Mouse (Mus musculus) lung, postnatal 0 days (tissue): ENCODE data around the gene Tas2r119. TPM values are rescaled to one million over a fixed set of nuclear protein-coding genes. Genes with fewer than 3 reads are reported as not detected.
A peak's percentile ranks its signal among the peaks of the same experiment; 100 is the strongest.
"Not testable (repeated sequence)": the region's sequence is repeated elsewhere in the genome, so short reads cannot be mapped to it uniquely, and the experiment has no call there.

Source experiments
- ATAC-seq: fragments of 200-750 bp; cut with Nextera tagmentation; 2 replicates; pipeline ENCODE4 v1.8.0; 2017; ENCODE audit warnings: moderate library complexity
- DNase-seq: peaks from one replicate; pipeline ENCODE4 v3.0.0-alpha.2; 2016; ENCODE audit warnings: low spot score
- H3K27ac ChIP-seq: fragments of 300-500 bp; sonication (generic); 2 replicates; pipeline ENCODE4 v1.5.1; 2014; ENCODE audit warnings: antibody characterized with exemption, mild to moderate bottlenecking, low read length, mixed read lengths
- H3K27me3 ChIP-seq: fragments of 300-500 bp; sonication (generic); replicated peaks from 2 replicates; pipeline ENCODE4 v1.6.1; 2014; ENCODE audit warnings: low read length, mixed read lengths; ENCODE audit not compliant: insufficient read depth
- H3K36me3 ChIP-seq: fragments of 300-500 bp; sonication (generic); 2 replicates; pipeline ENCODE4 v1.6.1; 2014; ENCODE audit warnings: low read length, mixed read lengths; ENCODE audit not compliant: insufficient read depth
- H3K4me1 ChIP-seq: fragments of 300-500 bp; sonication (generic); 2 replicates; pipeline ENCODE4 v1.6.1; 2014; ENCODE audit warnings: antibody characterized with exemption, low read depth, low read length, mixed read lengths; ENCODE audit not compliant: insufficient read depth
- H3K4me2 ChIP-seq: fragments of 300-500 bp; sonication (generic); replicated peaks from 2 replicates; pipeline ENCODE4 v1.6.1; 2014; ENCODE audit warnings: low read depth, mild to moderate bottlenecking, low read length, moderate library complexity, mixed read lengths
- H3K4me3 ChIP-seq: fragments of 300-500 bp; sonication (generic); 2 replicates; pipeline ENCODE4 v1.5.1; 2014; ENCODE audit warnings: low read depth, low read length
- H3K9ac ChIP-seq: fragments of 300-500 bp; sonication (generic); replicated peaks from 2 replicates; pipeline ENCODE4 v1.6.1; 2014; ENCODE audit warnings: low read depth, mild to moderate bottlenecking
- H3K9me3 ChIP-seq: fragments of 300-500 bp; sonication (generic); 2 replicates; pipeline ENCODE4 v1.6.1; 2016; ENCODE audit warnings: low read length, mixed read lengths
- CTCF ChIP-seq: IDR thresholded peaks from 2 replicates; pipeline ENCODE4 v1.5.1; 2016; ENCODE audit warnings: antibody characterized with exemption, mild to moderate bottlenecking
- EP300 ChIP-seq: IDR thresholded peaks from 2 replicates; pipeline ENCODE4 v1.6.1; 2016; ENCODE audit warnings: antibody characterized with exemption, mild to moderate bottlenecking, control low read depth
- WGBS: fragments of 180-500 bp; shearing (Covaris S2); extraction: QIAGEN DNeasy Blood & Tissue Kit; methylation state at CpG from one replicate; pipeline ENCODE4 v1.1.7; 2014; 5-methylcytosine and 5-hydroxymethylcytosine counted together
- polyA plus RNA-seq: library from polyadenylated mRNA; unstranded; fragments of >200 nt; fragmentation: Nextera tagmentation; extraction: Ambion mirVana; gene quantifications from 2 replicates; pipeline ENCODE4 v1.2.1, GENCODE M21; 2015

The Tas2r119 gene
- polyA plus RNA-seq, 1 experiment from 2014 or later: not detected

DNA sequence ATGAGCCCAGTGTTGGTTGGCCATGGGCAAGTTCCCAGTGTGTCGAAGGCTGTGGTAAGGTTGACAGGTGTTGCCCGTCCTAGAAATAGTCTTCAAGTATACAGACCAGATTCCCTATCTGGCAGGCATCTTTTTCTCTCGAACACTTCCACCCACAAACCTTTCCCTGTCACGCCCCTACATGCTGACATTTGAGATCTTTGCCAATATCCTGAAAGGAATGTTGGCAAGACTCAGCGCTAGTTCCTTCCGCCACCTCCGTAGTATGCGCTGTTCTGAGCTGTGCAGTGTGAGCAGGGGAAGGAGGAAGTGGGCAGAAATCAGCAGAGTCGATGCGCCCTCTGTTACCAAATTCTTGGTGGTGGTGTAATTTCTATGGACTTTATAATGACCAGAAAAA lies 27.8 kb downstream of the Tas2r119 start:
- no peak for TF ChIP-seq EP300
- TF ChIP-seq CTCF: no peak

DNA sequence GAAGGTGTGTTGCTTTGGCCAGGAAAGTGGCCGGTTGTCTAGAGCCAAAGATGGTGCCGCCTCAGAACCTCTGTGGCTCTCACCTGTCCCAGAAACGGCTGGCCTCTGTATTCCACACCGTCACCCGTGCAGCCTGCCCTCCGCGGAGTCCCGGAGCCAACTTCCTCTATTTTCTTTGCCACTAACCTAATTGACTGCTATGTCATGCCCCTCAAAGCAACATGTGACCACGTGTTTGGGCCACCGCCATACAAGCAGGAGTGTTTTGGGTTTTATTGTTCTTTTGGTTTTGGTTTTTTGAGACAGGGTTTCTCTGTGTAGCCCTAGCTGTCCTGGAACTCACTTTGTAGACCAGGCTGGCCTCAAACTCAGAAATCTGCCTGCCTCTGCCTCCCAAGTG lies 37.6 kb downstream of the Tas2r119 start:
- H3K27ac ChIP-seq, DNase-seq, H3K9ac ChIP-seq, H3K27me3 ChIP-seq, H3K36me3 ChIP-seq, H3K4me1 ChIP-seq, ATAC-seq, H3K4me2 ChIP-seq, H3K9me3 ChIP-seq, H3K4me3 ChIP-seq: not testable (repeated sequence)
- WGBS: 90% methylated on average over 10 of the region's 10 CpGs

More for the DNA sequence above, 27.8 kb downstream of the Tas2r119 start:
- 77% methylated on average over 10 of the region's 10 CpGs for WGBS
- Histone ChIP-seq H3K4me3 (no peak overlapping the region), H3K9me3 (no peaks in the 10 kb centered on the region), H3K27me3 (no peaks in the 10 kb centered on the region), H3K9ac (no peak overlapping the region), H3K36me3 (no peaks in the 10 kb centered on the region), H3K4me1 (no peaks in the 10 kb centered on the region), H3K27ac (no peak overlapping the region), H3K4me2 (no peak overlapping the region)
- ATAC-seq (no peak), DNase-seq (no peak)

DNA sequence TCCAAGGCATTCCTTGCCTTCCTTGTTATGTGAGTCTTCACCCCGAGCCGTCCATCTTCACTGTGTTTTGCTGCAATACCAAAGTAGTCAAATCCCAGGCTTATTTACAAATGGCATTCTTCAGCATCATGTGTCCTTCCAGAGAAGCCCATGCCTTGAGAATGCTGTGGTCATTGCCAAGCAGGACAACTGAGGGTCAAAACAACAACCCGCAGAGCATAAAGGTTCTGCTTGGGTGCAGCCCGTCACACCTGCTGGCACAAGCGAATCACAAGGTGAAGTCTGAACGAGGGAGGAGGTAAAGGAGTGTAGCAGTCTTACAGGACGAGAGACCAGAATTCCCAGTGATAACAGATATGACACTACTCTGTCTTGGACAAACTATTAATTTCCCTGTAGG lies 45.9 kb downstream of the Tas2r119 start:
- Histone ChIP-seq H3K4me1 (0 out of 2 replicates have a peak, but pooled peaks cover 2% of the 10 kb centered on the region), H3K9ac (no peak overlapping the region), H3K9me3 (no peaks in the 10 kb centered on the region), H3K27ac (no peak overlapping the region), H3K4me2 (no peak overlapping the region), H3K4me3 (no peak overlapping the region), H3K36me3 (no peaks in the 10 kb centered on the region), H3K27me3 (no peaks in the 10 kb centered on the region)
- 79% methylated on average over 7 of the region's 7 CpGs for WGBS
- DNase-seq (no peak), ATAC-seq (no peak)
- TF ChIP-seq EP300 (no peak), CTCF (no peak)

DNA sequence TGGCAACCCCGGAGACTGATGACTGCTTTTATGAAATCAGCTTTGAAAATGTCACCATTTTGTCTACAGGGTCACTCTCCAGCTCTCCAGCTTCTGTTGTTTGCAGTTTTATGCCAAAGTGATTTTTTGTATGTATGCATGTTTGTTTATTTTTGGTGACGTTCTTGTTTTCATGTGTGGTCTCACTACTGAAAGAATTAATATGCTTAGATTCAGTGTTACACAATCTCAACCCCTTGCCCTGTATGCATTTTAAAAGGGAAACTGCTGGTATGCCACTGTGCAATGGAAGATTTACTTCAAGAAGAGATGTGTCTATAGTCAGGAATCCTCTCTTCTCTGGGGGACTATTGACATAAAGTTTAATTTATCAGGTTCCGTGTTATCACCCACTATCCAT lies 48.3 kb downstream of the Tas2r119 start:
- Histone ChIP-seq H3K4me1 (0 out of 2 replicates have a peak, but pooled peaks cover 2% of the 10 kb centered on the region), H3K9me3 (no peaks in the 10 kb centered on the region), H3K9ac (no peak overlapping the region), H3K4me3 (no peak overlapping the region), H3K27ac (no peak overlapping the region), H3K4me2 (no peak overlapping the region), H3K27me3 (no peaks in the 10 kb centered on the region), H3K36me3 (no peaks in the 10 kb centered on the region)
- TF ChIP-seq EP300 (no peak), CTCF (no peak)
- 57% methylated on average over 3 of the region's 3 CpGs for WGBS
- ATAC-seq: no peak
- peak; percentile 32 for DNase-seq

DNA sequence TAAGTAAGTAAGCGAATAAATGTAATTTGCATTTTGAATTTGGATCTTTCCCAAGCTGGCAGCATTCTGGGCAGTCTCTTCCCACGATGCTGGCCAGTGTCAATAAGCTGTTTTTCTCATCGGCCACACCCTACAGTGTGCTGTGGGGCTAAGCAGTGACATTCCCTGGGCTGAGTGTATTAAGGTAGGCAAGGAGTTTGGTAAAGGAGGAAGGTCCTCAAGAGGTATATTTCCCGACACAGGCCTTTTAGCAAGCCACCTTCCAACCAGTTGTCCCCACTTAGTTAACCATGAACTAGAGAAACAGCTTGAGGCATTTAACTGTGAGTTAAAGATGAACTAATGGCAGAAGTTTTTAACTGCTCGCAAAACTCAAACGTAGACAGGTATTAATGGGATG lies 49.3 kb downstream of the Tas2r119 start:
- Histone ChIP-seq H3K4me2 (no peak overlapping the region), H3K4me3 (no peak overlapping the region), H3K27ac (no peak overlapping the region), H3K27me3 (no peaks in the 10 kb centered on the region), H3K9me3 (no peaks in the 10 kb centered on the region), H3K4me1 (0 out of 2 replicates have a peak, but pooled peaks cover 2% of the 10 kb centered on the region), H3K9ac (no peak overlapping the region), H3K36me3 (no peaks in the 10 kb centered on the region)
- WGBS: 73% methylated on average over 6 of the region's 6 CpGs
- TF ChIP-seq CTCF: no peak
- no peak for TF ChIP-seq EP300
- ATAC-seq: no peak
- no peak for DNase-seq

DNA sequence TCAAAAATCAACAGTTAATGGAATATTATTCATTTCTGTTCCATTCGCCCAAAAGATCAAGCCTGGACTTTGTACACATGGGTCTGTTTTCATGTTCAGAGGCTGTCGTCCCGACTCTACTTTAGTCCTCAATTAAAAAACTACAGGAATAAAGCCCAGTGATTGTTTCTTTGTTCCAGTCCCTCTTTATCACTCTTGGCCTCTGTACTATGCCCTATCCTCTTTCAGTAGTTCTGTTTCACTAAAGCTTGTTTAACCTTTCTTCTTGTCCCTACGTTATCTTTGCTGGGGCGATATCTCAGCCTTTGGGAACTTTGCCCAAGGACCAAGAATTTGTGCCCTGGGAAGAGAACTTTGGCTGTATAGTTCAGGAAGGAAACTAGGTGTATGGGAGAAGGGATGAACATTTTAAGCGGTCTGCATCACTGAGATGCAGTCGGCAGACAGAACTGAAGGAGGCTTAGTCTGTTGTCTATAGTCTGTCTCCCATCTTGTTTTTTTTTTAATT lies 49.9 kb downstream of the Tas2r119 start:
- no peak overlapping the region for H3K9ac ChIP-seq
- ATAC-seq (no peak), DNase-seq (no peak)
- no peaks in the 10 kb centered on the region for H3K27me3 ChIP-seq
- TF ChIP-seq CTCF (no peak), EP300 (no peak)
- H3K4me3 ChIP-seq: no peak overlapping the region
- 0 out of 2 replicates have a peak, but pooled peaks cover 2% of the 10 kb centered on the region for H3K4me1 ChIP-seq
- no peak overlapping the region for H3K27ac ChIP-seq
- WGBS: 90% methylated on average over 7 of the region's 7 CpGs
- no peaks in the 10 kb centered on the region for H3K36me3 ChIP-seq
- H3K9me3 ChIP-seq: no peaks in the 10 kb centered on the region
- H3K4me2 ChIP-seq: no peak overlapping the region

Other genes starting within 250 kb of the Tas2r119 start
- gene Sema5a, start 67.5 kb downstream of the Tas2r119 start, polyA plus RNA-seq: 8.5 and 9.2 TPM in 2 replicates